Mouse (Mus musculus): ENCODE data around the gene Chpt1.
"Not testable (repeated sequence)": the region's sequence is repeated elsewhere in the genome, so short reads cannot be mapped to it uniquely, and the experiment has no call there.

Gene Chpt1

GRCm38 (mm10) chr10:88503421-88504314, at the start of gene Chpt1:
TSS of gene Chpt1 (minus strand) at chr10:88504073.
- DNase-seq = peak; percentile 90 to 97

GRCm38 (mm10) chr10:88552738-88553137, 48.9 kb upstream of the Chpt1 start:
- no peak for DNase-seq

- no peak for DNase-seq
Observed at GRCm38 (mm10) chr10:88550225-88550624, 46.4 kb upstream of the Chpt1 start.

GRCm38 (mm10) chr10:88547635-88548034, 43.8 kb upstream of the Chpt1 start:
- no peak for DNase-seq

- DNase-seq = no peak
Observed at GRCm38 (mm10) chr10:88530631-88531030, 26.8 kb upstream of the Chpt1 start.

GRCm38 (mm10) chr10:88524016-88524415, 20.1 kb upstream of the Chpt1 start:
- no peak for DNase-seq

GRCm38 (mm10) chr10:88523212-88523611, 19.3 kb upstream of the Chpt1 start:
- no peak for DNase-seq

- DNase-seq = no peak
Observed at GRCm38 (mm10) chr10:88522795-88523194, 18.9 kb upstream of the Chpt1 start.

GRCm38 (mm10) chr10:88515049-88515448, 11.2 kb upstream of the Chpt1 start:
- DNase-seq = not testable (repeated sequence)

- DNase-seq = peak; percentile 86 to 90
Observed at GRCm38 (mm10) chr10:88514495-88514894, 10.6 kb upstream of the Chpt1 start.

- peak; percentile 79 to 91 for DNase-seq
Observed at GRCm38 (mm10) chr10:88513574-88514135, 9.8 kb upstream of the Chpt1 start.

GRCm38 (mm10) chr10:88511355-88511754, 7.5 kb upstream of the Chpt1 start:
- DNase-seq = peak; percentile 53 to 70

GRCm38 (mm10) chr10:88510503-88511271, 6.8 kb upstream of the Chpt1 start:
- peak; percentile 81 to 88 for DNase-seq

GRCm38 (mm10) chr10:88507691-88508143, 3.8 kb upstream of the Chpt1 start:
- DNase-seq = peak; percentile 39 to 83

- no peak for DNase-seq
Observed at GRCm38 (mm10) chr10:88505256-88505655, 1.4 kb upstream of the Chpt1 start.

GRCm38 (mm10) chr10:88504481-88504880, 608 bp upstream of the Chpt1 start:
- DNase-seq = no peak

- no peak for DNase-seq
Observed at GRCm38 (mm10) chr10:88502919-88503318, 954 bp downstream of the Chpt1 start.

- DNase-seq = no peak
Observed at GRCm38 (mm10) chr10:88501886-88502765, 1.7 kb downstream of the Chpt1 start.

GRCm38 (mm10) chr10:88501370-88501769, 2.5 kb downstream of the Chpt1 start:
- DNase-seq = peak in 1 of 2 experiments; percentile 37

GRCm38 (mm10) chr10:88499993-88500392, 3.9 kb downstream of the Chpt1 start:
- DNase-seq = no peak

GRCm38 (mm10) chr10:88496864-88497564, 6.9 kb downstream of the Chpt1 start:
- DNase-seq = no peak

Measured in kidney, postnatal 25 days (tissue).